Mouse (Mus musculus) liver, embryonic 14.5 days (tissue): ENCODE measurements around the gene Ralb. TPM values are rescaled to one million over a fixed set of nuclear protein-coding genes. Genes with fewer than 3 reads are reported as not detected.
A peak's percentile ranks its signal among the peaks of the same experiment; 100 is the strongest.

Source experiments
- ATAC-seq: fragments of 200-750 bp; cut with Nextera tagmentation; 2 replicates; pipeline ENCODE4 v1.8.0; 2017; ENCODE audit warnings: moderate number of reproducible peaks, mild to moderate bottlenecking, moderate library complexity; ENCODE audit not compliant: insufficient read depth
- DNase-seq, 3 experiments: peaks; one replicate each; pipeline ENCODE4 v3.0.0-alpha.2; 2012 to 2013; ENCODE audit warnings: low read depth in 3 of 3, low spot score in 3 of 3
- H3K27ac ChIP-seq: fragments of 300-500 bp; sonication (generic); 2 replicates; pipeline ENCODE4 v1.5.1; 2014; ENCODE audit warnings: moderate library complexity, mild to moderate bottlenecking, control low read depth, inconsistent platforms
- H3K27me3 ChIP-seq: fragments of 300-500 bp; sonication (generic); 2 replicates; pipeline ENCODE4 v1.6.1; 2014; ENCODE audit warnings: mild to moderate bottlenecking, low read length, moderate library complexity; ENCODE audit not compliant: control insufficient read depth, insufficient read depth
- H3K36me3 ChIP-seq: fragments of 300-500 bp; sonication (generic); replicated peaks from 2 replicates; pipeline ENCODE4 v1.6.1; 2014; ENCODE audit warnings: low read depth; ENCODE audit not compliant: control insufficient read depth, insufficient read depth
- H3K4me1 ChIP-seq, 2 experiments: fragments of 200-500 bp in 1 of 2; fragments of 300-500 bp in 1 of 2; sonication (generic) in 1 of 2; replicated peaks; 2 replicates each; pipeline ENCODE4 v1.6.1; 2012 to 2014; ENCODE audit warnings: antibody characterized with exemption in 1 of 2, inconsistent platforms in 1 of 2, low read length in 1 of 2; ENCODE audit not compliant: control insufficient read depth in 2 of 2, insufficient read depth in 2 of 2
- H3K4me2 ChIP-seq: fragments of 300-500 bp; sonication (generic); 2 replicates; pipeline ENCODE4 v1.6.1; 2014; ENCODE audit warnings: low read depth, mild to moderate bottlenecking, control low read depth, moderate library complexity
- H3K4me3 ChIP-seq, 2 experiments: fragments of 200-500 bp in 1 of 2; fragments of 300-500 bp in 1 of 2; sonication (generic) in 1 of 2; 2 replicates each; pipeline ENCODE4 v1.5.1; 2012 to 2014; ENCODE audit warnings: low read depth in 2 of 2, low read length in 2 of 2, mild to moderate bottlenecking in 2 of 2, control low read depth in 1 of 2, inconsistent platforms in 1 of 2, moderate library complexity in 1 of 2; ENCODE audit not compliant: insufficient read depth in 1 of 2
- H3K9ac ChIP-seq: fragments of 300-500 bp; sonication (generic); replicated peaks from 2 replicates; pipeline ENCODE4 v1.6.1; 2014; ENCODE audit warnings: mild to moderate bottlenecking, control low read depth, moderate library complexity
- H3K9me3 ChIP-seq: fragments of 300-500 bp; sonication (generic); 2 replicates; pipeline ENCODE4 v1.6.1; 2016; ENCODE audit warnings: low read length, mixed read lengths; ENCODE audit not compliant: control insufficient read depth
- CTCF ChIP-seq: IDR thresholded peaks from 2 replicates; pipeline ENCODE4 v1.5.1; 2016; ENCODE audit warnings: antibody characterized with exemption, low read depth, control low read depth
- EP300 ChIP-seq: IDR thresholded peaks from 2 replicates; pipeline ENCODE4 v1.6.1; 2016; ENCODE audit warnings: antibody characterized with exemption, low read depth
- WGBS: fragments of 180-500 bp; shearing (Covaris S2); extraction: QIAGEN DNeasy Blood & Tissue Kit; methylation state at CpG from one replicate; pipeline ENCODE4 v1.1.7; 2014; ENCODE audit not compliant: insufficient replicate concordance; 5-methylcytosine and 5-hydroxymethylcytosine counted together
- polyA plus RNA-seq, 2 experiments: library from polyadenylated mRNA; depleted of rRNA in 1 of 2; stranded (reverse) in 1 of 2; unstranded in 1 of 2; fragments of >200 nt; fragmentation: Nextera tagmentation in 1 of 2; extraction: Ambion mirVana in 1 of 2; gene quantifications; 2 replicates each; pipeline versions ENCODE4 v1.2.1 to v1.2.3; 2012 to 2014

Gene Ralb
- polyA plus RNA-seq, 2 experiments: 11.6 to 25.7 TPM

GRCm38 (mm10) chr1:119450651-119451345, 53.8 kb downstream of the Ralb start:
- no peak overlapping the region for H3K27ac ChIP-seq
- ATAC-seq: no peak
- WGBS: 62% methylated on average over 10 of the region's 10 CpGs
- no peak for TF ChIP-seq CTCF
- no peak for TF ChIP-seq EP300
- H3K9ac ChIP-seq: no peak overlapping the region
- H3K9me3 ChIP-seq: no peaks in the 10 kb centered on the region
- no peaks in the 10 kb centered on the region for H3K4me1 ChIP-seq
- H3K4me3 ChIP-seq: no peak overlapping the region
- no peaks in the 10 kb centered on the region for H3K36me3 ChIP-seq
- no peaks in the 10 kb centered on the region for H3K27me3 ChIP-seq
- no peak overlapping the region for H3K4me2 ChIP-seq
- no peak for DNase-seq

- DNase-seq (no peak), ATAC-seq (no peak)
- no peak overlapping the region for H3K4me3 ChIP-seq
- no peaks in the 10 kb centered on the region for H3K36me3 ChIP-seq
- H3K27ac ChIP-seq: no peak overlapping the region
- WGBS: 21% methylated on average over 10 of the region's 10 CpGs
- H3K4me1 ChIP-seq: no peaks in the 10 kb centered on the region
- H3K9me3 ChIP-seq: no peaks in the 10 kb centered on the region
- TF ChIP-seq CTCF (no peak), EP300 (no peak)
- no peaks in the 10 kb centered on the region for H3K27me3 ChIP-seq
- no peak overlapping the region for H3K9ac ChIP-seq
- no peak overlapping the region for H3K4me2 ChIP-seq
Measured at GRCm38 (mm10) chr1:119446753-119447283, 57.8 kb downstream of the Ralb start.

- Histone ChIP-seq H3K9me3 (no peaks in the 10 kb centered on the region), H3K4me3 (no peak overlapping the region), H3K36me3 (no peaks in the 10 kb centered on the region), H3K4me1 (no peaks in the 10 kb centered on the region), H3K4me2 (no peak overlapping the region), H3K27ac (no peak overlapping the region), H3K9ac (no peak overlapping the region), H3K27me3 (no peaks in the 10 kb centered on the region)
- TF ChIP-seq EP300: no peak
- 0 out of 2 replicates have a peak, but pooled peaks have one; percentile 6 for TF ChIP-seq CTCF
- ATAC-seq (no peak), DNase-seq (no peak)
- 65% methylated on average over 21 of the region's 21 CpGs for WGBS
Measured at GRCm38 (mm10) chr1:119443591-119444350, 60.8 kb downstream of the Ralb start.

- WGBS: 71% methylated on average over 9 of the region's 9 CpGs
- no peak for ATAC-seq
- H3K36me3 ChIP-seq: no peaks in the 10 kb centered on the region
- H3K4me1 ChIP-seq: no peaks in the 10 kb centered on the region
- H3K9me3 ChIP-seq: no peaks in the 10 kb centered on the region
- H3K27me3 ChIP-seq: no peaks in the 10 kb centered on the region
- no peak for DNase-seq
- H3K9ac ChIP-seq: no peak overlapping the region
- H3K27ac ChIP-seq: no peak overlapping the region
- no peak overlapping the region for H3K4me2 ChIP-seq
- TF ChIP-seq EP300: no peak
- TF ChIP-seq CTCF: no peak
- no peak overlapping the region for H3K4me3 ChIP-seq
Measured at GRCm38 (mm10) chr1:119442901-119443300, 61.7 kb downstream of the Ralb start.

- Histone ChIP-seq H3K27me3 (no peaks in the 10 kb centered on the region), H3K9me3 (no peaks in the 10 kb centered on the region), H3K27ac (no peak overlapping the region), H3K4me2 (no peak overlapping the region), H3K9ac (no peak overlapping the region), H3K36me3 (no peaks in the 10 kb centered on the region), H3K4me1 (no peaks in the 10 kb centered on the region), H3K4me3 (no peak overlapping the region)
- WGBS: 77% methylated on average over 9 of the region's 9 CpGs
- DNase-seq (no peak), ATAC-seq (no peak)
- TF ChIP-seq CTCF (no peak), EP300 (no peak)
Measured at GRCm38 (mm10) chr1:119438105-119438637, 66.4 kb downstream of the Ralb start.
